Mouse (Mus musculus) activated CD4-positive, CD25-positive, alpha-beta regulatory T cell (primary cell): Measurements from ENCODE around the gene Tspan15. TPM values are rescaled to one million over a fixed set of nuclear protein-coding genes. Genes with fewer than 3 reads are reported as not detected.

ENCODE experiments used
- polyA plus RNA-seq, 2 experiments: library from polyadenylated mRNA; unstranded; fragments of 100-300 nt; shearing (Covaris generic); gene quantifications; one replicate each; pipeline ENCODE4 v1.2.1; 2017

Tspan15 gene
- polyA plus RNA-seq, result 1 to 10 TPM in 1 of 2 experiments, under 1 TPM in 1; 0.13 to 1.4 TPM

DNA sequence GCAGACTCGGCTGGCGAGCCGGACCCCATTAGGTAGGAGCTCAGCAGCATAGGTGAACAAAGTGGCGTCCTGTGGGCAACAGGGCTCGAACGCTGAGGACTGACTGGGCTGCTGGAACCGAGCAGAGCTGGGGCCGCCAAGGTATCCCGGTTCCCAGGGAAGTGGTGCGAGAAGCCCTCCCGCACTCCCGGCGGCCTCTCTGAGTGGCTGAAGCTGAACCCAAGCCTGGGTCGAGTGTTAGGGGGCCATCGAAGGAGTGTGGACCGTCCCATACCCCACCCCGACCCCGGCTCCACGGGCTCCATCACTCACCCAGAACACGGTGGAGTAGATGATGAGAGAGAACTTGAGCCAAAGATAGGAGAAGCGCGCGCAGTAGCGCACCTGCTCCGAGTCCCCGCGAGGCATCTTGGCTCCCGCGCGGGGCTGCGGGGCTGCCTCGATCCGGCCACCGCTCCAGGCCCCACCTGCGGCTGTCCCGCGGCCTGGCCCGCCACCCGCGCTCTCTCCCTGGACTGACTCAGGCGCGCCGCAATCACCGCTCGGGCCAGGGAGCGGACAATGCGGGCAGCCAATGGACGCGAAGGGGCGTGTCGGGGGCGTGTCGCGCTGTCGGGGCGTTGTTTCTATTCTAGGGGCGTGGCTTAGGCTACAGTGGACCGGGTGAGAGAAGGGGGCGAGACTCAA is at the start of gene Tspan15:
TSS of gene Tspan15 (minus strand) at position 544 of the 687 bp plus-strand sequence.

DNA sequence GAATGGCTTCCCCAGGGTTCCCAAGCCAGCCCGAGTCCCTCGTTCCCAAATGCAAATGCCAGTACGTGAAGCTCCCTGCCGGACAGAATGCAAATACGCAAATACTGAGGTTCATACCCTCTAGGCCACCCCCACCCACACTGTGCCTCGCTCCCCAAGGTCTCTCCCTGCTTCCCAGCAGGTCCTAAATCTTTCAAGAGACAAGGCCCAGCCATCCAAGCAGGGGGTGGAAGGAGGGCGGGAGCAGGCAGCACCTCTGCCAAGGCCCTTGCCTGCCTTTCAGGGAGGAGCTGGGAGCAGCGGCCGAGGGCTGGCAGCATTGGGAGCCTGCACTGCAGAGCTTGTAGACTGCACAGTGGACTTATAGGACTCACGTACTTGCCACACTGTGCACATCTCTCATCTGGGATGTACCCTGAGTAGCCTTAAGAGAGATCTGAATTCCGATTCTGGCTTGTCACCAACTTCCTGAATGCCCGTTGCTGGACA is 21.0 kb upstream of the Tspan15 start, which contains the start of gene Tacr2:
TSS of gene Tacr2 (plus strand) at position 439 of the 489 bp plus-strand sequence.

DNA sequence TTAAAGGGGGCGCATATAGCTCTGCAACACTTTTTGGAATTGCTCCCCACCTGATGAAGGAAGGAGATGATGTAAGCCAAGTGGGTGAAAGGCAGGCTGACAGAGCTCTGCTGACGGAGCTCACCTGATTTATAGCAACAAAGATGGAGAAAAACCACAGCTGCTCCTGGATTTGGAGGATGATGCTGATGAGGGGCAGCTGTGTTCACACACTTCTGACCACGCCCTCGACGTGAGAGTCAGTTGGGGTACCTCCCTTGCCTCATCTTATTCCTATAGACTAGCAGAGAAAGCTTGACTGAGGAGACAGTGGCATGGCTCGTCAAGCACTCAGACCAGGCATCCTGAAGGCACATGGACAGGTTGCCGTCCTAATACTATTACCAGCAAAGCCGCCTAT is 87.2 kb downstream of the Tspan15 start, which contains the start of gene Fam241b:
TSS of gene Fam241b (minus strand) at position 101 of the 400 bp plus-strand sequence.

Other genes starting within 250 kb of the Tspan15 start
- gene Neurog3, start 98.2 kb downstream of the Tspan15 start, polyA plus RNA-seq, result not detected
- 10 to 100 TPM in 1 of 2 experiments, 1 to 10 TPM in 1; 6.0 to 14.6 TPM for gene Fam241b, start 87.3 kb downstream of the Tspan15 start, polyA plus RNA-seq
- not detected for gene Tacr2, start 21.2 kb upstream of the Tspan15 start, polyA plus RNA-seq
- 100 to 1,000 TPM in 1 of 2 experiments, 10 to 100 TPM in 1; 76.0 to 101 TPM for gene Hk1, start 148.7 kb upstream of the Tspan15 start, polyA plus RNA-seq
- under 1 TPM in 1 of 2 experiments, not detected in 1; 0.07 TPM for gene Hkdc1, start 191.2 kb upstream of the Tspan15 start, polyA plus RNA-seq
- gene 4930507D05Rik, start 218.2 kb upstream of the Tspan15 start, polyA plus RNA-seq, result under 1 TPM in 1 of 2 experiments, not detected in 1; 0.80 TPM
- 10 to 100 TPM; 18.0 to 20.7 TPM for gene Supv3l1, start 218.5 kb upstream of the Tspan15 start, polyA plus RNA-seq